Mouse (Mus musculus): ENCODE measurements around the gene Ccdc38. TPM values are rescaled to one million over a fixed set of nuclear protein-coding genes. Genes with fewer than 3 reads are reported as not detected.

The Ccdc38 gene
- polyA plus RNA-seq, 1 experiment = 0.02 TPM

DNA sequence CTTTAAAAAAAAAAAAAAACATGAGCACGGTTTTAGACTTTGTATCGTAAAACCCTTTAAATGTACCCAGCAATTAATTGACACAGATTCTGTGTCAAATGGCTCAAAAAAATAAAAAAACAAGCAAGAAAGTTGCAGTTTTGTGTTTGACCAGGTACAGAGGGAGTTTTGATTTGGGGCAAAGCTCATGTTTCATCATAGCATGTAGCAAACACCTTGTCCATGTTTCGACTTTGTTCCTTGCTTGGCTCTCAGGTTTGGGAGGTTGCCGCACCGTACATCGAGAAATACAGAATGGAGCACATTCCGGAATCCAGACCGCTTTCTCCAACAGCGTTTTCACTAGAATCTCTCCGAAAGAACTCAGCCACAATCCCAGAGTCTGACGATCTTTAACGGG is 24.5 kb upstream of the Ccdc38 start:
- Histone ChIP-seq H3K27me3 (ENCODE audit: control insufficient read depth, insufficient read depth, low read length) (no peaks in the 10 kb centered on the region), H3K36me3 (ENCODE audit: control insufficient read depth, insufficient read depth, low read length) (no peaks in the 10 kb centered on the region), H3K27ac (ENCODE audit: insufficient read depth, low read length) (no peak overlapping the region), H3K4me1 (ENCODE audit: control insufficient read depth, insufficient read depth, insufficient read length) (no peaks in the 10 kb centered on the region), H3K4me3 (ENCODE audit: extremely low read depth, insufficient read depth, insufficient read length) (no peak overlapping the region)
- TF ChIP-seq POLR2A (IDR thresholded peaks at IDR 0.05; ENCODE audit: low read depth, low read length) = no peak
- WGBS = 90% methylated on average over 12 of the region's 12 CpGs
- no peak for DNase-seq (ENCODE audit: low read depth in 1 of 2, low spot score in 2 of 2)

DNA sequence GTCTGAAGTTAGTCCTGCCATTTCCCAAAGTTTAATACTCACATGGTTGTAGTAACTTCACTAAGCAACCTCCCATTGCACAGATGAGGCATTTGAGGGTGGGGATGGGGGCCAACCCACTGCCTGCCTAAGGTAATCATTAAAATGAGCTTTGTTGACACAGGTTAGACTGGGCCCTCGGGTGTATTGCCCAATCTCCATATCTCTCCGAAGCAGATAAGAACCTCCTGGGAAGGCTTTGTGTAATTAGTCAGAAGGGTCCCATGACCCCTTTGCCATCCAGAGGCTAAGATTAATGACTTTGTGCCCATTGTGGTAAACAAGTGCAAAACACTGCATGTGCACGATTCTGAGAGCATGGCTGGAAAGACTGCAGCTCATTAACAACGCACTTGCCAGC is 22.7 kb upstream of the Ccdc38 start:
- H3K4me1 ChIP-seq (ENCODE audit: control insufficient read depth, insufficient read depth, insufficient read length) = no peaks in the 10 kb centered on the region
- H3K36me3 ChIP-seq (ENCODE audit: control insufficient read depth, insufficient read depth, low read length) = no peaks in the 10 kb centered on the region
- WGBS = 71% methylated on average over 4 of the region's 4 CpGs
- H3K27me3 ChIP-seq (ENCODE audit: control insufficient read depth, insufficient read depth, low read length) = no peaks in the 10 kb centered on the region
- H3K27ac ChIP-seq (ENCODE audit: insufficient read depth, low read length) = no peak overlapping the region
- no peak overlapping the region for H3K4me3 ChIP-seq (ENCODE audit: extremely low read depth, insufficient read depth, insufficient read length)
- TF ChIP-seq POLR2A (IDR thresholded peaks at IDR 0.05; ENCODE audit: low read depth, low read length) = no peak
- no peak for TF ChIP-seq CTCF (IDR thresholded peaks at IDR 0.05; ENCODE audit: extremely low read depth, insufficient read depth, insufficient read length, insufficient replicate concordance)
- no peak for DNase-seq (ENCODE audit: low read depth in 1 of 2, low spot score in 2 of 2)

- WGBS = 87% methylated on average over 4 of the region's 4 CpGs
- no peaks in the 10 kb centered on the region for H3K4me1 ChIP-seq (ENCODE audit: control insufficient read depth, insufficient read depth, insufficient read length)
- no peak for TF ChIP-seq POLR2A (IDR thresholded peaks at IDR 0.05; ENCODE audit: low read depth, low read length)
- no peak for TF ChIP-seq CTCF (IDR thresholded peaks at IDR 0.05; ENCODE audit: extremely low read depth, insufficient read depth, insufficient read length, insufficient replicate concordance)
- DNase-seq (ENCODE audit: low read depth in 1 of 2, low spot score in 2 of 2) = no peak
- no peaks in the 10 kb centered on the region for H3K36me3 ChIP-seq (ENCODE audit: control insufficient read depth, insufficient read depth, low read length)
- H3K4me3 ChIP-seq (ENCODE audit: extremely low read depth, insufficient read depth, insufficient read length) = no peak overlapping the region
- H3K27me3 ChIP-seq (ENCODE audit: control insufficient read depth, insufficient read depth, low read length) = no peaks in the 10 kb centered on the region
- no peak overlapping the region for H3K27ac ChIP-seq (ENCODE audit: insufficient read depth, low read length)
Observed at GRCm38 (mm10) chr10:93518186-93518585, 22.2 kb upstream of the Ccdc38 start.

DNA sequence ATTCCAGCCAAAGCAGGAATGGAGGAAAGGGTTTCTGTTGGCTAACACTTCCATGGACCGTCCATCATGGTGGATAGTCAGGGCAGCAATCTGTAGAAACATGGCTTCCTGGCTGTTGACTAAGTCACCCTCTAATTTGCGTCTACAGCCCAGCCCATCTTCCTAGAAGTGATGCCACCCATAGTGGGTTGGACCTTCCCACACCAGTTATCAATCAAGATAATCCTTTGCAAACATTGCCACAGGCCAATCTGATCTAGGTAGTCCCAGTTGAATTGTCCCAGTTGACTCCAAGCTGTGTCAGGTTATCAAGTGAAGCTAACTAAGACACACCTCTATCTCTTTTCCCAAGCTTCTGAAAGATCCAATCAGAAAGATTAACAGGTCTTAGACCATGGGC is 21.8 kb upstream of the Ccdc38 start:
- Histone ChIP-seq H3K36me3 (ENCODE audit: control insufficient read depth, insufficient read depth, low read length) (no peaks in the 10 kb centered on the region), H3K4me1 (ENCODE audit: control insufficient read depth, insufficient read depth, insufficient read length) (no peaks in the 10 kb centered on the region), H3K27me3 (ENCODE audit: control insufficient read depth, insufficient read depth, low read length) (no peaks in the 10 kb centered on the region), H3K4me3 (ENCODE audit: extremely low read depth, insufficient read depth, insufficient read length) (no peak overlapping the region), H3K27ac (ENCODE audit: insufficient read depth, low read length) (no peak overlapping the region)
- TF ChIP-seq CTCF (IDR thresholded peaks at IDR 0.05; ENCODE audit: extremely low read depth, insufficient read depth, insufficient read length, insufficient replicate concordance) = no peak
- no peak for TF ChIP-seq POLR2A (IDR thresholded peaks at IDR 0.05; ENCODE audit: low read depth, low read length)
- DNase-seq (ENCODE audit: low read depth in 1 of 2, low spot score in 2 of 2) = no peak
- WGBS = 91% methylated on average over 2 of the region's 2 CpGs

DNA sequence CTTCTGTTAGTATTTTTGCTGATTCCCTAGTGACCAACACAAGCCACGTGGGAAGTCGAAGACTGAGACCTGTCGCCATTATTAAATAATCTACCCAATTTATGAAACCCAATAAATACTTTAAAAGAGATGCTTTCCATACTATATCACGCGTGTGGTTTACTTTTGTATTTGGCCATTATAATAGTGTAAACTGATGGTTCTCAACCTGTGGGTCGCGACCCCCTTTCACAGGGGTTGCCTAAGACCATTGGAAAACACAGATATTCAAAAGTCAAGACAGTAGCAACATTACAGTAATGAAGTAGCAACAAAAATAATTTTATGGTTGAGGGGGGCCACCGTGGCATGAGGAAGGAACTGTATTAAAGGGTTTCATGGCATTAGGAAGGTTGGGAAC is 21.3 kb upstream of the Ccdc38 start:
- Histone ChIP-seq H3K27ac (ENCODE audit: insufficient read depth, low read length) (no peak overlapping the region), H3K27me3 (ENCODE audit: control insufficient read depth, insufficient read depth, low read length) (no peaks in the 10 kb centered on the region), H3K36me3 (ENCODE audit: control insufficient read depth, insufficient read depth, low read length) (no peaks in the 10 kb centered on the region), H3K4me3 (ENCODE audit: extremely low read depth, insufficient read depth, insufficient read length) (no peak overlapping the region), H3K4me1 (ENCODE audit: control insufficient read depth, insufficient read depth, insufficient read length) (no peaks in the 10 kb centered on the region)
- no peak for TF ChIP-seq POLR2A (IDR thresholded peaks at IDR 0.05; ENCODE audit: low read depth, low read length)
- TF ChIP-seq CTCF (IDR thresholded peaks at IDR 0.05; ENCODE audit: extremely low read depth, insufficient read depth, insufficient read length, insufficient replicate concordance) = no peak
- DNase-seq (ENCODE audit: low read depth in 1 of 2, low spot score in 2 of 2) = no peak
- WGBS = 93% methylated on average over 8 of the region's 8 CpGs

GRCm38 (mm10) chr10:93519756-93520155 is 20.7 kb upstream of the Ccdc38 start:
- Histone ChIP-seq H3K27me3 (ENCODE audit: control insufficient read depth, insufficient read depth, low read length) (no peaks in the 10 kb centered on the region), H3K36me3 (ENCODE audit: control insufficient read depth, insufficient read depth, low read length) (no peaks in the 10 kb centered on the region), H3K4me1 (ENCODE audit: control insufficient read depth, insufficient read depth, insufficient read length) (no peaks in the 10 kb centered on the region), H3K27ac (ENCODE audit: insufficient read depth, low read length) (no peak overlapping the region), H3K4me3 (ENCODE audit: extremely low read depth, insufficient read depth, insufficient read length) (no peak overlapping the region)
- no peak for DNase-seq (ENCODE audit: low read depth in 1 of 2, low spot score in 2 of 2)
- TF ChIP-seq POLR2A (IDR thresholded peaks at IDR 0.05; ENCODE audit: low read depth, low read length) (no peak), CTCF (IDR thresholded peaks at IDR 0.05; ENCODE audit: extremely low read depth, insufficient read depth, insufficient read length, insufficient replicate concordance) (no peak)
- 87% methylated on average over 5 of the region's 5 CpGs for WGBS

GRCm38 (mm10) chr10:93520994-93521393 is 19.4 kb upstream of the Ccdc38 start:
- TF ChIP-seq POLR2A (IDR thresholded peaks at IDR 0.05; ENCODE audit: low read depth, low read length) (no peak), CTCF (IDR thresholded peaks at IDR 0.05; ENCODE audit: extremely low read depth, insufficient read depth, insufficient read length, insufficient replicate concordance) (no peak)
- H3K4me1 ChIP-seq (ENCODE audit: control insufficient read depth, insufficient read depth, insufficient read length) = no peaks in the 10 kb centered on the region
- no peak overlapping the region for H3K27ac ChIP-seq (ENCODE audit: insufficient read depth, low read length)
- 27% methylated on average over 4 of the region's 4 CpGs for WGBS
- no peaks in the 10 kb centered on the region for H3K27me3 ChIP-seq (ENCODE audit: control insufficient read depth, insufficient read depth, low read length)
- no peak for DNase-seq (ENCODE audit: low read depth in 1 of 2, low spot score in 2 of 2)
- no peaks in the 10 kb centered on the region for H3K36me3 ChIP-seq (ENCODE audit: control insufficient read depth, insufficient read depth, low read length)
- no peak overlapping the region for H3K4me3 ChIP-seq (ENCODE audit: extremely low read depth, insufficient read depth, insufficient read length)
